Mouse (Mus musculus): ENCODE results near the gene Pkig. TPM values are rescaled to one million over a fixed set of nuclear protein-coding genes. Genes with fewer than 3 reads are reported as not detected.

The Pkig gene
- polyA plus RNA-seq, 1 experiment from 2014 or later: 87.0 TPM

- CTCF ChIA-PET: interaction anchor here (0.9 to 3.8 kb wide), 6 partner anchors 13 to 48 kb away, joined by 3 to 15 read pairs (median 4); no protein-coding TSS in a partner anchor
- DNase-seq (ENCODE audit: low read depth, low spot score) (no peak), ATAC-seq (no peak)
- no peaks in the 10 kb centered on the region for H3K27me3 ChIP-seq
- in situ Hi-C loops (cut with MboI; ENCODE audit: low pct_unique_long_range_greater_than_20kb): no loop called here
- POLR2A ChIA-PET: interaction anchor here (0.8 kb wide), 1 partner anchor 9 kb away, joined by 3 read pairs; no protein-coding TSS in a partner anchor
- no peak for TF ChIP-seq CTCF (IDR thresholded peaks at IDR 0.05)
Measured at GRCm38 (mm10) chr2:163658941-163659340, 755 bp downstream of the Pkig start.

GRCm38 (mm10) chr2:163659431-163659830 lies 1.2 kb downstream of the Pkig start:
- in situ Hi-C loops (cut with MboI; ENCODE audit: low pct_unique_long_range_greater_than_20kb): no loop called here
- H3K27me3 ChIP-seq: no peaks in the 10 kb centered on the region
- POLR2A ChIA-PET: interaction anchor here (1.9 kb wide), 1 partner anchor 14 kb away, joined by 4 read pairs; the partner anchor contains the start of gene Serinc3
- ATAC-seq: no peak
- CTCF ChIA-PET: interaction anchor here (1.4 to 3.8 kb wide), 4 partner anchors 14 to 28 kb away, joined by 4 to 15 read pairs (median 8); no protein-coding TSS in a partner anchor
- no peak for DNase-seq (ENCODE audit: low read depth, low spot score)
- no peak for TF ChIP-seq CTCF (IDR thresholded peaks at IDR 0.05)

- ChIA-PET CTCF (interaction anchor here (0.6 to 3.8 kb wide), 4 partner anchors 14 to 61 kb away, joined by 3 to 15 read pairs (median 7); no protein-coding TSS in a partner anchor), POLR2A (interaction anchor here (1.9 kb wide), 1 partner anchor 15 kb away, joined by 4 read pairs; the partner anchor contains the start of gene Serinc3)
- no peak for TF ChIP-seq CTCF (IDR thresholded peaks at IDR 0.05)
- ATAC-seq (no peak), DNase-seq (ENCODE audit: low read depth, low spot score) (no peak)
- in situ Hi-C loops (cut with MboI; ENCODE audit: low pct_unique_long_range_greater_than_20kb): loop anchor here (5.0 kb wide), 1 partner anchor 57 kb away; no protein-coding TSS in a partner anchor
- H3K27me3 ChIP-seq: no peaks in the 10 kb centered on the region
Measured at GRCm38 (mm10) chr2:163660103-163660701, 2.0 kb downstream of the Pkig start.

GRCm38 (mm10) chr2:163661371-163661850 lies 3.2 kb downstream of the Pkig start:
- in situ Hi-C loops (cut with MboI; ENCODE audit: low pct_unique_long_range_greater_than_20kb): loop anchor here (5.0 kb wide), 1 partner anchor 56 kb away; no protein-coding TSS in a partner anchor
- no peak for TF ChIP-seq CTCF (IDR thresholded peaks at IDR 0.05)
- CTCF ChIA-PET: interaction anchor here (3.8 kb wide), 1 partner anchor 13 kb away, joined by 15 read pairs; no protein-coding TSS in a partner anchor
- DNase-seq (ENCODE audit: low read depth, low spot score) (no peak), ATAC-seq (no peak)
- no peaks in the 10 kb centered on the region for H3K27me3 ChIP-seq
- POLR2A ChIA-PET: interaction anchor here (1.9 kb wide), 1 partner anchor 16 kb away, joined by 4 read pairs; the partner anchor contains the start of gene Serinc3

GRCm38 (mm10) chr2:163662076-163662475 lies 3.9 kb downstream of the Pkig start:
- H3K27me3 ChIP-seq: no peaks in the 10 kb centered on the region
- in situ Hi-C loops (cut with MboI; ENCODE audit: low pct_unique_long_range_greater_than_20kb): loop anchor here (5.0 kb wide), 1 partner anchor 55 kb away; no protein-coding TSS in a partner anchor
- no peak for DNase-seq (ENCODE audit: low read depth, low spot score)
- POLR2A ChIA-PET: no interaction called here
- no peak for TF ChIP-seq CTCF (IDR thresholded peaks at IDR 0.05)
- ATAC-seq: no peak
- CTCF ChIA-PET: no interaction called here

- no peaks in the 10 kb centered on the region for H3K27me3 ChIP-seq
- in situ Hi-C loops (cut with MboI; ENCODE audit: low pct_unique_long_range_greater_than_20kb): loop anchor here (5.0 kb wide), 1 partner anchor 55 kb away; no protein-coding TSS in a partner anchor
- POLR2A ChIA-PET: no interaction called here
- CTCF ChIA-PET: no interaction called here
- ATAC-seq: no peak
- no peak for TF ChIP-seq CTCF (IDR thresholded peaks at IDR 0.05)
- DNase-seq (ENCODE audit: low read depth, low spot score): no peak
Measured at GRCm38 (mm10) chr2:163662698-163663221, 4.6 kb downstream of the Pkig start.

GRCm38 (mm10) chr2:163663930-163664329 lies 5.7 kb downstream of the Pkig start:
- in situ Hi-C loops (cut with MboI; ENCODE audit: low pct_unique_long_range_greater_than_20kb): loop anchor here (5.0 kb wide), 1 partner anchor 53 kb away; no protein-coding TSS in a partner anchor
- DNase-seq (ENCODE audit: low read depth, low spot score): no peak
- ChIA-PET POLR2A (no interaction called here), CTCF (no interaction called here)
- ATAC-seq: peak; percentile 51
- no peak for TF ChIP-seq CTCF (IDR thresholded peaks at IDR 0.05)
- H3K27me3 ChIP-seq: no peaks in the 10 kb centered on the region

- TF ChIP-seq CTCF (IDR thresholded peaks at IDR 0.05): no peak
- no peaks in the 10 kb centered on the region for H3K27me3 ChIP-seq
- ATAC-seq: no peak
- DNase-seq (ENCODE audit: low read depth, low spot score): no peak
- CTCF ChIA-PET: interaction anchor here (0.8 kb wide), 1 partner anchor 52 kb away, joined by 4 read pairs; no protein-coding TSS in a partner anchor
- in situ Hi-C loops (cut with MboI; ENCODE audit: low pct_unique_long_range_greater_than_20kb): no loop called here
- POLR2A ChIA-PET: no interaction called here
Measured at GRCm38 (mm10) chr2:163667045-163667444, 8.9 kb downstream of the Pkig start.

GRCm38 (mm10) chr2:163670872-163671594 lies 12.8 kb downstream of the Pkig start:
- TF ChIP-seq CTCF (IDR thresholded peaks at IDR 0.05): no peak
- ATAC-seq (no peak), DNase-seq (ENCODE audit: low read depth, low spot score) (no peak)
- in situ Hi-C loops (cut with MboI; ENCODE audit: low pct_unique_long_range_greater_than_20kb): no loop called here
- no peaks in the 10 kb centered on the region for H3K27me3 ChIP-seq
- POLR2A ChIA-PET: no interaction called here
- CTCF ChIA-PET: no interaction called here

- CTCF ChIA-PET: interaction anchor here (3.1 kb wide), 1 partner anchor 15 kb away, joined by 15 read pairs; the partner anchor contains the start of gene Pkig
- H3K27me3 ChIP-seq: no peaks in the 10 kb centered on the region
- POLR2A ChIA-PET: no interaction called here
- in situ Hi-C loops (cut with MboI; ENCODE audit: low pct_unique_long_range_greater_than_20kb): no loop called here
- TF ChIP-seq CTCF (IDR thresholded peaks at IDR 0.05): no peak
- ATAC-seq: no peak
- no peak for DNase-seq (ENCODE audit: low read depth, low spot score)
Measured at GRCm38 (mm10) chr2:163674397-163674796, 16.2 kb downstream of the Pkig start.

All from Patski (cell line).